Mouse (Mus musculus) heart, postnatal 0 days (tissue): ENCODE results near the gene Rec114. TPM values are rescaled to one million over a fixed set of nuclear protein-coding genes. Genes with fewer than 3 reads are reported as not detected.
A peak's percentile ranks its signal among the peaks of the same experiment; 100 is the strongest.

ENCODE experiments used
- ATAC-seq: fragments of 200-750 bp; cut with Nextera tagmentation; 2 replicates; pipeline ENCODE4 v1.8.0; 2017; ENCODE audit warnings: low read depth, moderate number of reproducible peaks, moderate library complexity; ENCODE audit not compliant: insufficient read depth
- DNase-seq: peaks from one replicate; pipeline ENCODE4 v3.0.0-alpha.2; 2016; ENCODE audit warnings: low spot score
- H3K27ac ChIP-seq: fragments of 300-500 bp; sonication (generic); 2 replicates; pipeline ENCODE4 v1.5.1; 2014; ENCODE audit warnings: low read depth, mild to moderate bottlenecking
- H3K27me3 ChIP-seq: fragments of 300-500 bp; sonication (generic); 2 replicates; pipeline ENCODE4 v1.6.1; 2014; ENCODE audit warnings: low read length, mixed read lengths; ENCODE audit not compliant: control insufficient read depth, insufficient read depth
- H3K36me3 ChIP-seq: fragments of 300-500 bp; sonication (generic); replicated peaks from 2 replicates; pipeline ENCODE4 v1.6.1; 2014; ENCODE audit warnings: low read length, mixed read lengths; ENCODE audit not compliant: control insufficient read depth, insufficient read depth
- H3K4me1 ChIP-seq: fragments of 300-500 bp; sonication (generic); 2 replicates; pipeline ENCODE4 v1.6.1; 2014; ENCODE audit warnings: antibody characterized with exemption; ENCODE audit not compliant: control insufficient read depth, insufficient read depth
- H3K4me2 ChIP-seq: fragments of 300-500 bp; sonication (generic); 2 replicates; pipeline ENCODE4 v1.6.1; 2014; ENCODE audit warnings: low read depth, mild to moderate bottlenecking, low read length, moderate library complexity
- H3K4me3 ChIP-seq: fragments of 300-500 bp; sonication (generic); 2 replicates; pipeline ENCODE4 v1.5.1; 2014; ENCODE audit warnings: low read depth, low read length
- H3K9ac ChIP-seq: fragments of 300-500 bp; sonication (generic); replicated peaks from 2 replicates; pipeline ENCODE4 v1.6.1; 2014; ENCODE audit warnings: low read depth, low read length, mixed read lengths
- H3K9me3 ChIP-seq: fragments of 300-500 bp; sonication (generic); replicated peaks from 2 replicates; pipeline ENCODE4 v1.6.1; 2016; ENCODE audit warnings: low read length; ENCODE audit not compliant: control insufficient read depth
- CTCF ChIP-seq: IDR thresholded peaks from 2 replicates; pipeline ENCODE4 v1.5.1; 2016; ENCODE audit warnings: antibody characterized with exemption, control low read depth, low read depth
- EP300 ChIP-seq: IDR thresholded peaks from 2 replicates; pipeline ENCODE4 v1.6.1; 2016; ENCODE audit warnings: antibody characterized with exemption, low read depth
- WGBS: fragments of 180-500 bp; shearing (Covaris S2); extraction: QIAGEN DNeasy Blood & Tissue Kit; methylation state at CpG from one replicate; pipeline ENCODE4 v1.1.7; 2014; 5-methylcytosine and 5-hydroxymethylcytosine counted together
- polyA plus RNA-seq: library from polyadenylated mRNA; unstranded; fragments of >200 nt; fragmentation: Nextera tagmentation; extraction: Ambion mirVana; gene quantifications from 2 replicates; pipeline ENCODE4 v1.2.1, GENCODE M21; 2015
- total RNA-seq: library from RNA; depleted of rRNA; stranded (reverse); fragments of >200 nt; gene quantifications from 2 replicates; pipeline ENCODE4 v1.2.3, GENCODE M21; 2014; ENCODE audit warnings: low replicate concordance

The Rec114 gene
- total and polyA plus RNA-seq, 2 experiments from 2014 or later: 3.6 TPM; not detected in 1

GRCm38 (mm10) chr9:58739791-58740190 lies 4.0 kb downstream of the Rec114 start:
- WGBS: 38% methylated on average over 9 of the region's 9 CpGs
- peak; percentile 26 for DNase-seq

GRCm38 (mm10) chr9:58723165-58723564 lies 20.6 kb downstream of the Rec114 start:
- Histone ChIP-seq H3K4me1 (no peaks in the 10 kb centered on the region), H3K4me3 (no peak overlapping the region), H3K36me3 (no peaks in the 10 kb centered on the region), H3K27ac (no peak overlapping the region), H3K9ac (no peak overlapping the region), H3K9me3 (no peaks in the 10 kb centered on the region), H3K27me3 (no peaks in the 10 kb centered on the region), H3K4me2 (no peak overlapping the region)
- WGBS: 79% methylated on average over 11 of the region's 11 CpGs
- no peak for ATAC-seq
- DNase-seq: no peak
- TF ChIP-seq CTCF (no peak), EP300 (no peak)

More at GRCm38 (mm10) chr9:58739791-58740190, 4.0 kb downstream of the Rec114 start:
- Histone ChIP-seq H3K27me3 (no peaks in the 10 kb centered on the region), H3K4me2 (no peak overlapping the region), H3K4me1 (no peaks in the 10 kb centered on the region), H3K36me3 (no peaks in the 10 kb centered on the region), H3K9ac (no peak overlapping the region), H3K4me3 (no peak overlapping the region), H3K9me3 (no peaks in the 10 kb centered on the region), H3K27ac (no peak overlapping the region)
- TF ChIP-seq EP300 (no peak), CTCF (no peak)
- ATAC-seq: peak; percentile 49; the same call in 1 of the 2 replicates

- H3K4me2 ChIP-seq: no peak overlapping the region
- no peaks in the 10 kb centered on the region for H3K4me1 ChIP-seq
- no peaks in the 10 kb centered on the region for H3K36me3 ChIP-seq
- whole genome bisulfite sequencing: 81% methylated on average over 5 of the region's 5 CpGs
- TF ChIP-seq EP300 (no peak), CTCF (no peak)
- H3K27ac ChIP-seq: no peak overlapping the region
- DNase-seq (no peak), ATAC-seq (no peak)
- no peak overlapping the region for H3K4me3 ChIP-seq
- no peaks in the 10 kb centered on the region for H3K27me3 ChIP-seq
- no peak overlapping the region for H3K9ac ChIP-seq
- H3K9me3 ChIP-seq: no peaks in the 10 kb centered on the region
These were observed 21.6 kb downstream of the Rec114 start for GRCm38 (mm10) chr9:58722151-58722550.

GRCm38 (mm10) chr9:58721021-58721420 lies 22.7 kb downstream of the Rec114 start:
- no peaks in the 10 kb centered on the region for H3K36me3 ChIP-seq
- no peaks in the 10 kb centered on the region for H3K4me1 ChIP-seq
- DNase-seq: no peak
- TF ChIP-seq CTCF: no peak
- TF ChIP-seq EP300: no peak
- no peak for ATAC-seq
- WGBS: 74% methylated on average over 7 of the region's 7 CpGs
- no peaks in the 10 kb centered on the region for H3K9me3 ChIP-seq
- no peak overlapping the region for H3K27ac ChIP-seq
- H3K27me3 ChIP-seq: no peaks in the 10 kb centered on the region
- no peak overlapping the region for H3K4me2 ChIP-seq
- no peak overlapping the region for H3K4me3 ChIP-seq
- H3K9ac ChIP-seq: no peak overlapping the region

- DNase-seq (no peak), ATAC-seq (no peak)
- Histone ChIP-seq H3K9ac (no peak overlapping the region), H3K4me1 (no peaks in the 10 kb centered on the region), H3K27ac (no peak overlapping the region), H3K9me3 (no peaks in the 10 kb centered on the region), H3K4me3 (no peak overlapping the region), H3K27me3 (no peaks in the 10 kb centered on the region), H3K36me3 (no peaks in the 10 kb centered on the region), H3K4me2 (no peak overlapping the region)
- TF ChIP-seq CTCF (no peak), EP300 (no peak)
- WGBS: 66% methylated on average over 4 of the region's 4 CpGs
These were observed 23.6 kb downstream of the Rec114 start for GRCm38 (mm10) chr9:58720167-58720566.

GRCm38 (mm10) chr9:58719471-58719870 lies 24.3 kb downstream of the Rec114 start:
- Histone ChIP-seq H3K4me1 (no peaks in the 10 kb centered on the region), H3K27me3 (no peaks in the 10 kb centered on the region), H3K9me3 (no peaks in the 10 kb centered on the region), H3K9ac (no peak overlapping the region), H3K4me2 (no peak overlapping the region), H3K4me3 (no peak overlapping the region), H3K27ac (no peak overlapping the region), H3K36me3 (no peaks in the 10 kb centered on the region)
- no peak for ATAC-seq
- no peak for DNase-seq
- WGBS: 38% methylated on average over 5 of the region's 5 CpGs
- TF ChIP-seq EP300 (no peak), CTCF (no peak)
